Mouse (Mus musculus): Measurements from ENCODE around the gene Ctdsp2.

Ctdsp2 gene

GRCm38 (mm10) chr10:126978277-126978994 is at the start of gene Ctdsp2:
Ctdsp2 (plus strand) TSS chr10:126978717.
- peak; percentile 100 for DNase-seq (ENCODE audit: low spot score)

- peak; percentile 65 for DNase-seq (ENCODE audit: low spot score)
These were observed 49.7 kb upstream of the Ctdsp2 start for GRCm38 (mm10) chr10:126928819-126929206.

- no peak for DNase-seq (ENCODE audit: low spot score)
These were observed 49.0 kb upstream of the Ctdsp2 start for GRCm38 (mm10) chr10:126929543-126929942.

DNA sequence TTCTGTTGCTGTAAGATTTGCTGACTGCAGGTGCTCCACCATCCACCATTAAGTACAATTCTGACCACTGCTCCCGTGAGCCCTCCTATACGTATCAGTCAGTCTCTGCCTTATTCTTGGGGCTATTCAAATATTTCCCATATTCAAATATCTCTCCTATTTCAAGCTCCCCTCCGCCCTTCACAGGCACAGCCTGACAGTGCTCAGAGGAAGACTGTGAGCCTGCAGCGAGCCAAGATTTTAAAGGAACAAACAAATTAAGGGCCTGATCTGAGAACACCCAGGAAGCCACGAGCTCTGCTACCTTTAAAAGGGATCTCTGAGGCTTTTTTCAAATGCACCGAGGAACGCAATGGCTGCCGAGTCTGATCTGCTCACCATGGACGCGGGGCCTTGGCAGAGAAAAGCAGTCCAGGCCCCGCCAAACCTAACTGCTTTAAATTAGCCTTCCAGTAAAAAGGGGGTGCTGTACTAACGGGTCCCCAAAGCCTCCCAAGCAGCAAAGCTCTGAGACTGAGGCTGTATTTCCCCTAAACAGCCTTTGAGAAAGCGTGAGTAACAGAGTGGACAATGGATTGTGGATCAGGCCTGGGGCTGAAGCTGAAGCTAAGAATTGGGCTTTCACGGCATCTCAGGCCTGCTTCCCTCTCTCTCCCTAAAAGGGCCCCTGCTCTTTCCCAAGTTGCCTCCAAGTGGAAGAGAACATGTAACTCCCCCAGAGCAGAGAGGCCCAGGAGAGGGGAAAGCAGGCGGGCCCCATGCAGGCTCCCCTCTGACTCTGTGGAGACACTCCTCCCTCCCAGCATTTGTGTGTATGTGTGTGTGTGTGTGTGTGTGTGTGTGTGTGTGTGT is 48.0 kb upstream of the Ctdsp2 start:
- peak; percentile 66 for DNase-seq (ENCODE audit: low spot score)

- DNase-seq (ENCODE audit: low spot score), result peak; percentile 30
These were observed 47.3 kb upstream of the Ctdsp2 start for GRCm38 (mm10) chr10:126931123-126931759.

GRCm38 (mm10) chr10:126931760-126932139 is 46.8 kb upstream of the Ctdsp2 start:
- no peak for DNase-seq (ENCODE audit: low spot score)

GRCm38 (mm10) chr10:126934561-126934960 is 44.0 kb upstream of the Ctdsp2 start:
- DNase-seq (ENCODE audit: low spot score), result peak; percentile 33

- DNase-seq (ENCODE audit: low spot score), result no peak
These were observed 43.4 kb upstream of the Ctdsp2 start for GRCm38 (mm10) chr10:126935121-126935520.

DNA sequence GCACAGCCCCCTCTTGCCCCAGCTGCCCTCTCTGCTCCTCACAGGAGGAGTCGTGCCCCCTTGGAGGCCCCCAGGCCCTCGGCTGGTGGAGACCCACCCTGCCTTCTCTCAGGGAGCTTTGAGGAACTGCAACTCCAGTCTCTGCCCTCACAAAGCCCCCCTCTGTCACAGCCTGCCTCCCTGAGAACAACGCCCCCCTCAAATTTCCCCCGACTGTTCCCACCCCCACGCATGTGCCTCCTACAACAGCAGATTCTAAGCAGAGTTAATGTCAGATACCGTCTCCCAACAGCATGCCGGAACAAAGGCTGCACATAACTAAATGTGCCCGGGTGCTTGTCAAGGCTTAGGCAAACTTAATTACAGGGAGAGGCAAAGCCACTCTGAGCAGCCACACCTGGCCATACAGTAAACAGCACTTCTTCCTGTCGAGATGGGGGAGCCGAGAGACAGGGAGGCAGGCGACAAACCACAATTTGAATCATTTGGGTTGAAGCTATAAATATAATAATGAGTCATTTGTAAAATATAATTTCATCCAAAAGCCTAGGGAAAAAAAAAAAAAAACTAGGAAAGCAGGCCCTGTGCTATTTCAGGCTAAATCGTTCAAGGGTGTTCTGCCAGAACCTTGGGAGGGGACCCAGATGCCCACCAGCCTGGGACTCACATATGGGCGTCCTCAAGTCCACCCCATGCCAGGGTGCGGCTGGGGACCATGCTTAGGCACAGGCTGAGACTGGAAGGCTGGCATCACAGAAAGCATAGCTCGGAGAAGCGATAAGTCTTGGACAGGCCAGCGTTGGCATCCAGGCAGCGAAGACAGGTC is 42.7 kb upstream of the Ctdsp2 start:
- DNase-seq (ENCODE audit: low spot score), result peak; percentile 48

DNA sequence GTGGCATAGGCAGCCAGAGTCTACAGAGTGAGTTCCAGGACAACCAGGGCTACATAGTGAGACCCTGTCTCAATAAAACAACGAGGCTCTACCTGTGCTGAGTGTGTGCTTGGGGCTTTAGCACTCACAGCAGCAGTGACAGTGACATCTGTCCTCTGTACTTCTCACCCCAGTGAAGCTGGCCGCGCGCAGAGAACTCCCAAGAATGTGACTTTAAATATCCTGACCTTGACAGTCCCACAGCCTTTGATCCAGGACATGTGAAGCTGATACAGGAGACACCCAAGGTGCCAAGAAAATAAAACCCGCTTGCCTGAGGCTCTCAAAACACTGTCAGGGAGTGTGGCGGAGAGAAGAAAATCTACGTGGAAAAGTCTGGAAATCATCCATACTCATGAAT is 37.6 kb upstream of the Ctdsp2 start:
- DNase-seq (ENCODE audit: low spot score), result no peak

DNA sequence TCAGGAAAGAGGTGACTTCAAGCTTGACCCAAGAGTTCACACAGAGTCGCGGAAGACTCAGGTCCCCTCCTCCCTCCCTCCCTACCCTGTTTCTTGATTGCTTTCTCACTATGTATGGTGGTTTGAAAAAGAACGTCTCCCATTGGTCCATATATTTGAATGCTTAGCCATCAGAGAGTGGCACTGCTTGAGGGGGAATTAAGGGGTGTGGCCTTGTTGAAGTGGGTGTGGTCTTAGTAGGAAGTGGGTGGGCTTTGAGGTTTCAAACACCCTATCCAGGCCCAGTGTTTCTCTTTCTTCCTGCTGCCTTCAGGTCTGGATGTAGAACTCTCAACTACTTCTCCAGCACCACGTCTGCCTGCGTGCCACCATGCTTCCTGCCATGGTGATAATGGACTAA is 33.0 kb upstream of the Ctdsp2 start:
- no peak for DNase-seq (ENCODE audit: low spot score)

DNA sequence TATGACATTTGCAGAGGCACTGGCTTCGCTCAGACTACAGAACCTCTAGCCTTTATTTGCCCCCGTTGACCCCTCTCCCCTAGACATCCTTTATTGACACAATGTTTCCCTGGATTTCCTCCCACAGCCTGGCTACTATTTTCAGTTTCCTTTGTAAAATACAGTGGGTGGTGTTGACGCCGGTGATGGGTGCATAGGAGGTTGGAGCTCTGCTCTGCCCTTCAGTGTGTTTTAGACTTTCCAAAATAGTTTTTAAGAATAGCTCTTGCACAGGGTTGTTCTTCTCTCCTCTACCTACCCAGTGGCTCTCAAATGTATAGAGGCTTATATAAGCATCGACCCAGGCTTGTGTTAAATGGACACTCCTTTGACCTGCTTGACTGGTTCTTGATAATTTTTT is 28.7 kb upstream of the Ctdsp2 start:
- DNase-seq (ENCODE audit: low spot score), result no peak

DNA sequence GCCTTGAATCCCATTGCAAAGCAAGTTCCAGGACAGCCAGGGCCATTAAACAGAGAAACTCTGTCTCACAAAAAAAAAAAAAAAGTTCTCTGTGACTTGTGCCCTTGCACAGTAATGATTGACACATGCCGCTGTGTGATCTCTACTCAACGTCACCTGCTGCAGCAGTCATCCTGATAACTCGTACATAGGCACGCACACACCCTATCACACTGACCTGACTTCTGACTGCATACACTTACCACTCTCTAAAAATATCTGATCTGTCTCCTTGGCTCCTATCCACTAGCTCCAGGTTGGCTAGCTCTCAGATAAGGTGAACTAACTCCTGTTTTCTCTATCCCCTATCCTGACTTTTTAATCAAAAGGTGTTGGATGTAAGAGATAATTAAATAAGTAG is 27.9 kb upstream of the Ctdsp2 start:
- no peak for DNase-seq (ENCODE audit: low spot score)

GRCm38 (mm10) chr10:126952375-126952774 is 26.1 kb upstream of the Ctdsp2 start:
- DNase-seq (ENCODE audit: low spot score), result no peak

- DNase-seq (ENCODE audit: low spot score), result no peak
These were observed 25.5 kb upstream of the Ctdsp2 start for GRCm38 (mm10) chr10:126953029-126953471.

DNA sequence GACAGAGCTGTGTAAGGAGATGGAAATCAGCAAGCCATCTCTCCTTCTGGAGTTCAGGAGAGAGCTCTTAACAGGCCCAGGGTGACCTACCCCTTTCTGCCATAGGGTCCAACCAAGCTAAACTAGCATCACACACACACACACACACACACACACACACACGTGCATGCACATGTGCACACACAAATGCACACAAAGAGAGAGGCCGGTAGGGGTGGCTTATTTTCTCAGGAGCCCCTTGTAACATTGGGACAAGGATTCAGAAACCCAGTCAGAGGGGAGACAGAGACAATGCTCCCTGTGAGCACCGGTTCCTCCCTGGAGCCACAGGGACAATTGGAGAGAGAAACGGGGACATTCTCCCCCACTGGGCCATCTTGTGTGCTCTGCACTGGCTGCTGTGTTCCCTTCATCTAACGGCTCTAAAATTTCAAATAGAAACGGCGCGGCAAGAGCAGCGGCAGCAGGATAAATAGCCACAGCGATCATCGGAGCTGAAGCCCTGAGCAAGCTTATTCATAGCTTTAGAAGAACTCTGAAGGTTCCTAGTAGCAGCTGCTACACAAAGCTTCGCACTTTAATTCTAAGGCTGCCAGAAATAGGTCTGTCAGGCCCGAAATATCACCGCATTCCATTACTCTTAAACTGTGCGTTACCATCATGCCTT is 21.7 kb upstream of the Ctdsp2 start:
- no peak for DNase-seq (ENCODE audit: low spot score)

GRCm38 (mm10) chr10:126957359-126958107 is 21.0 kb upstream of the Ctdsp2 start:
- peak; percentile 52 for DNase-seq (ENCODE audit: low spot score)

- DNase-seq (ENCODE audit: low spot score), result no peak
These were observed 18.0 kb upstream of the Ctdsp2 start for GRCm38 (mm10) chr10:126960496-126960895.

- DNase-seq (ENCODE audit: low spot score), result peak; percentile 53
These were observed 16.8 kb upstream of the Ctdsp2 start for GRCm38 (mm10) chr10:126961757-126962156.

DNA sequence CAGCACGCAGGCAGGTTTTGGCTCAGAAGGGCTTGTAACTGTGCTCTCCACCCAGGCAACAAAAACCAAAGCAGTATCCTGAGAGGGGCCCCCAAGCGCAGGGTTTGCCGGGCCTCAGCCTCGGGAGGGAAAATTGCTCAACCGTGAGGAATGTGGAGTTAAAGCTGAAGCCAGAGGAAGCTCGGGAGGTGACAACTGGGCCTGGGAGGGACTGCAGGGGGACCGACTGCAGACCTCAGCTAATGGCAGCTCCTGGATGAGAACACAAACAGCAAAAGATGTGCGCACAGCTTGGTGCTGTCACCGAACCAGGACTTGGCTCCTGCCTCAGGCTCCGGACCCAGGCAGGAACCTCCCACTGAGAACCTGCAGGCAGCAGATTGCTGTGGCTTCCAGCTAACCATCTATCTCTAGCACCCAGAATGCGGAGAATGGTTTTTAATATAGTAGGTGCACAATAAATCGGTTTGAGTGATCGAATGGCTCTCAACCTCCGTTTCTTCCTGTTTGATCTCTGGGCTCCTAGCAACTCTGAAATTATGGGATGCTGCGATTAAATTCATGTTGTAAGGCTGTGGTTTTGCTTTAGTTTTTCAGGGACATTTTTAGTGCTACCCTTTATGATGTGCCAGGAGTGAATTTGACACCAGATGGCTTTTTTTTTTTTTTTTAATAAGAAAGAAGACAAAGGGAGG is 16.1 kb upstream of the Ctdsp2 start:
- DNase-seq (ENCODE audit: low spot score), result peak; percentile 72

Measured in urinary bladder, postnatal 14 days (tissue).